Mouse (Mus musculus) ES-E14 (cell line): ENCODE data around the gene Olfr432. TPM values are rescaled to one million over a fixed set of nuclear protein-coding genes. Genes with fewer than 3 reads are reported as not detected.
"Not testable (repeated sequence)": the region's sequence is repeated elsewhere in the genome, so short reads cannot be mapped to it uniquely, and the experiment has no call there.

Experiments
- DNase-seq: peaks from one replicate; pipeline ENCODE4 v3.0.0-alpha.2; 2013; ENCODE audit warnings: low read depth, low spot score
- H3K27ac ChIP-seq: 2 replicates; pipeline ENCODE4 v1.5.1; 2012; ENCODE audit warnings: low read depth, mild to moderate bottlenecking, low read length, moderate library complexity, mixed read lengths; ENCODE audit not compliant: poor library complexity, insufficient read depth, severe bottlenecking
- H3K36me3 ChIP-seq: 2 replicates; pipeline ENCODE4 v1.6.1; 2012; ENCODE audit warnings: mild to moderate bottlenecking, low read length, moderate library complexity, mixed read lengths; ENCODE audit not compliant: control insufficient read depth, poor library complexity, insufficient read depth, severe bottlenecking
- H3K4me1 ChIP-seq, 2 experiments: fragments of 150-350 bp in 1 of 2; sonication (generic) in 1 of 2; 2 replicates each; pipeline ENCODE4 v1.6.1; 2012; ENCODE audit warnings: low read length in 2 of 2, mild to moderate bottlenecking in 1 of 2, mixed read lengths in 1 of 2; ENCODE audit not compliant: control insufficient read depth in 2 of 2, insufficient read depth in 2 of 2, poor library complexity in 1 of 2
- H3K4me3 ChIP-seq, 2 experiments: fragments of 150-350 bp in 1 of 2; sonication (generic) in 1 of 2; 2 replicates each; pipeline ENCODE4 v1.5.1; 2012; ENCODE audit warnings: low read length in 2 of 2, low read depth in 1 of 2, mild to moderate bottlenecking in 1 of 2, mixed read lengths in 1 of 2; ENCODE audit not compliant: insufficient read depth in 1 of 2, poor library complexity in 1 of 2, severe bottlenecking in 1 of 2
- H3K9ac ChIP-seq: 2 replicates; pipeline ENCODE4 v1.6.1; 2012; ENCODE audit warnings: low read depth, mild to moderate bottlenecking, low read length, mixed read lengths; ENCODE audit not compliant: poor library complexity, insufficient read depth, severe bottlenecking
- H3K9me3 ChIP-seq: fragments of 150-350 bp; sonication (generic); 2 replicates; pipeline ENCODE4 v1.6.1; 2012; ENCODE audit warnings: low read depth, mild to moderate bottlenecking, low read length; ENCODE audit not compliant: control insufficient read depth, insufficient read depth
- CHD2 ChIP-seq: IDR thresholded peaks from 2 replicates; pipeline ENCODE4 v1.6.1; 2014; ENCODE audit warnings: mild to moderate bottlenecking, low read depth, low read length, inconsistent platforms
- HCFC1 ChIP-seq: IDR thresholded peaks from 2 replicates; pipeline ENCODE4 v1.6.1; 2012; ENCODE audit warnings: low read length, inconsistent platforms, borderline replicate concordance; ENCODE audit not compliant: insufficient read depth
- MAFK ChIP-seq: IDR thresholded peaks from 2 replicates; pipeline ENCODE4 v1.6.1; 2014; ENCODE audit warnings: mild to moderate bottlenecking, low read depth, low read length, inconsistent platforms; ENCODE audit not compliant: insufficient read depth
- ZC3H11A ChIP-seq: IDR thresholded peaks from 2 replicates; pipeline ENCODE4 v1.6.1; 2012; ENCODE audit warnings: low read depth, mild to moderate bottlenecking, inconsistent platforms, low read length, borderline replicate concordance
- ZNF384 ChIP-seq: IDR thresholded peaks from 2 replicates; pipeline ENCODE4 v1.6.1; 2012; ENCODE audit warnings: low read depth, low read length, inconsistent platforms
- in situ Hi-C, 2 experiments: fragments of 600-800 bp; cut with MboI; formaldehyde crosslinking; loops; one replicate each; pipeline ENCODE4 v1.15.1; 2025; ENCODE audit warnings: low sequenced_read_pairs in 2 of 2, inconsistent platforms in 1 of 2; ENCODE audit not compliant: unreplicated experiment in 2 of 2
- total RNA-seq: library from RNA; depleted of rRNA; stranded (reverse); fragments of 300-350 nt; gene quantifications from 2 replicates; pipeline ENCODE4 v1.2.3, GENCODE M21; 2012

Olfr432 gene
- total RNA-seq, 1 experiment, result not detected

- Histone ChIP-seq H3K4me1 (no peaks in the 10 kb centered on the region), H3K9me3 (no peaks in the 10 kb centered on the region), H3K36me3 (no peaks in the 10 kb centered on the region), H3K9ac (no peak overlapping the region), H3K27ac (no peak overlapping the region), H3K4me3 (no peak overlapping the region)
- in situ Hi-C loops, result no loop called here
- TF ChIP-seq ZC3H11A (no peak), MAFK (no peak), CHD2 (no peak), HCFC1 (no peak), ZNF384 (no peak)
- DNase-seq, result no peak
Observed at GRCm38 (mm10) chr1:174038480-174038879, 10.5 kb upstream of the Olfr432 start.

GRCm38 (mm10) chr1:174040523-174041177 is 8.4 kb upstream of the Olfr432 start, which contains the start of gene Olfr433:
TSS of gene Olfr433 (plus strand) at chr1:174040705.
- H3K9ac ChIP-seq, result no peak within 1 kb of the TSS
- no peak for TF ChIP-seq ZC3H11A
- TF ChIP-seq MAFK, result no peak
- TF ChIP-seq ZNF384, result no peak
- no peak for TF ChIP-seq HCFC1
- TF ChIP-seq CHD2, result no peak
- no peak within 1 kb of the TSS for H3K27ac ChIP-seq
- in situ Hi-C loops, result no loop called here
- no peak for DNase-seq
- H3K36me3 ChIP-seq, result no peaks in the 10 kb centered on the region
- no peaks in the 10 kb centered on the region for H3K9me3 ChIP-seq
- H3K4me1 ChIP-seq, result no peaks in the 10 kb centered on the region
- H3K4me3 ChIP-seq, result no peak within 1 kb of the TSS

- H3K4me3 ChIP-seq, H3K9ac ChIP-seq, DNase-seq, H3K9me3 ChIP-seq, H3K27ac ChIP-seq, H3K36me3 ChIP-seq, H3K4me1 ChIP-seq, in situ Hi-C loops: not testable (repeated sequence)
Observed at GRCm38 (mm10) chr1:174042091-174042884, 6.7 kb upstream of the Olfr432 start.

GRCm38 (mm10) chr1:174044431-174044830 is 4.6 kb upstream of the Olfr432 start:
- H3K27ac ChIP-seq, result no peak overlapping the region
- no peak for TF ChIP-seq CHD2
- no peaks in the 10 kb centered on the region for H3K4me1 ChIP-seq
- H3K36me3 ChIP-seq, result no peaks in the 10 kb centered on the region
- in situ Hi-C loops, result no loop called here
- H3K9me3 ChIP-seq, result no peaks in the 10 kb centered on the region
- no peak overlapping the region for H3K4me3 ChIP-seq
- H3K9ac ChIP-seq, result no peak overlapping the region
- DNase-seq, result no peak

DNA sequence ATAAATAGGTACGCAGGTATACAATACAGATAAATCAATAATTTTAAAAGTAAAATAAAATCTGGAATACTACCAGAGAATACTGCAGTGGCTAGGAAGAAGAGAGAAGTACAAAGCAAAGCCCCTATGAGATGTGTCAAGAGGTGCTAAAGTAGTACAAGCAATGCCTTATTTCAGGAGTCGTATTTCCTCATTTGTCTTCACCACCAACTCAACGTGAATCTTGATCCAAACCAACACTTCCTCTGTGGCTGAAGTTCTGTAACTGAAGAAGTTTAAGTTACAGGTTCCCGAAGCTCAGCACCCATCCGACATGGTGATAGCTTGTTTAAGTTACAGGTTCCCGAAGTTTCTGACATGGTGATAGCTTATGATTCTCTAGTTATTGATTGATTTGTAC is 778 bp upstream of the Olfr432 start:
- H3K9me3 ChIP-seq, in situ Hi-C loops, H3K27ac ChIP-seq, H3K4me3 ChIP-seq, DNase-seq, H3K4me1 ChIP-seq, H3K36me3 ChIP-seq, H3K9ac ChIP-seq: not testable (repeated sequence)

GRCm38 (mm10) chr1:174049357-174049756 is 352 bp downstream of the Olfr432 start:
- H3K4me3 ChIP-seq, H3K36me3 ChIP-seq, H3K27ac ChIP-seq, H3K4me1 ChIP-seq, DNase-seq, H3K9ac ChIP-seq, in situ Hi-C loops, H3K9me3 ChIP-seq: not testable (repeated sequence)
